Mouse (Mus musculus): ENCODE results near the gene Col28a1. TPM values are rescaled to one million over a fixed set of nuclear protein-coding genes. Genes with fewer than 3 reads are reported as not detected.

The Col28a1 gene
- polyA plus RNA-seq, 1 experiment from 2014 or later = 0.32 TPM

- peaks cover 14% of the 10 kb centered on the region for H3K4me1 ChIP-seq (ENCODE audit: insufficient read depth, low read length)
- H3K36me3 ChIP-seq (ENCODE audit: insufficient read depth, low read length) = no peaks in the 10 kb centered on the region
- H3K4me2 ChIP-seq (replicated peaks; ENCODE audit: low read depth, low read length) = peak overlapping the region; percentile 15; the same call in 1 of the 2 replicates
- no peak overlapping the region for H3K9ac ChIP-seq (replicated peaks; ENCODE audit: low read length)
- no peak overlapping the region for H3K4me3 ChIP-seq (ENCODE audit: low read length)
- no peak overlapping the region for H3K27ac ChIP-seq (ENCODE audit: low read length)
- no peaks in the 10 kb centered on the region for H3K27me3 ChIP-seq (ENCODE audit: insufficient read depth, low read length)
- peak; percentile 91 for ATAC-seq (ENCODE audit: low FRiP score, low TSS enrichment)
- H3K9me3 ChIP-seq (ENCODE audit: low read length) = no peaks in the 10 kb centered on the region
- WGBS = 17% methylated on average over 11 of the region's 11 CpGs
Measured at GRCm38 (mm10) chr6:7965833-7966522, 226.4 kb downstream of the Col28a1 start.

GRCm38 (mm10) chr6:7962749-7963148 lies 229.7 kb downstream of the Col28a1 start:
- Histone ChIP-seq H3K9ac (replicated peaks; ENCODE audit: low read length) (no peak overlapping the region), H3K36me3 (ENCODE audit: insufficient read depth, low read length) (no peaks in the 10 kb centered on the region), H3K4me3 (ENCODE audit: low read length) (no peak overlapping the region), H3K4me1 (ENCODE audit: insufficient read depth, low read length) (peaks cover 14% of the 10 kb centered on the region), H3K4me2 (replicated peaks; ENCODE audit: low read depth, low read length) (no peak overlapping the region), H3K27me3 (ENCODE audit: insufficient read depth, low read length) (no peaks in the 10 kb centered on the region), H3K27ac (ENCODE audit: low read length) (no peak overlapping the region), H3K9me3 (ENCODE audit: low read length) (no peaks in the 10 kb centered on the region)
- 86% methylated on average over 7 of the region's 7 CpGs for WGBS
- no peak for ATAC-seq (ENCODE audit: low FRiP score, low TSS enrichment)

- no peaks in the 10 kb centered on the region for H3K27me3 ChIP-seq (ENCODE audit: insufficient read depth, low read length)
- no peak for ATAC-seq (ENCODE audit: low FRiP score, low TSS enrichment)
- H3K4me1 ChIP-seq (ENCODE audit: insufficient read depth, low read length) = no peaks in the 10 kb centered on the region
- WGBS = 64% methylated on average over 2 of the region's 2 CpGs
- no peaks in the 10 kb centered on the region for H3K9me3 ChIP-seq (ENCODE audit: low read length)
- no peak overlapping the region for H3K4me2 ChIP-seq (replicated peaks; ENCODE audit: low read depth, low read length)
- H3K4me3 ChIP-seq (ENCODE audit: low read length) = no peak overlapping the region
- no peak overlapping the region for H3K9ac ChIP-seq (replicated peaks; ENCODE audit: low read length)
- H3K36me3 ChIP-seq (ENCODE audit: insufficient read depth, low read length) = no peaks in the 10 kb centered on the region
- no peak overlapping the region for H3K27ac ChIP-seq (ENCODE audit: low read length)
Measured at GRCm38 (mm10) chr6:7952208-7952607, 240.2 kb downstream of the Col28a1 start.

- no peaks in the 10 kb centered on the region for H3K9me3 ChIP-seq (ENCODE audit: low read length)
- no peaks in the 10 kb centered on the region for H3K27me3 ChIP-seq (ENCODE audit: insufficient read depth, low read length)
- no peak for ATAC-seq (ENCODE audit: low FRiP score, low TSS enrichment)
- no peak overlapping the region for H3K9ac ChIP-seq (replicated peaks; ENCODE audit: low read length)
- H3K36me3 ChIP-seq (ENCODE audit: insufficient read depth, low read length) = no peaks in the 10 kb centered on the region
- no peaks in the 10 kb centered on the region for H3K4me1 ChIP-seq (ENCODE audit: insufficient read depth, low read length)
- H3K4me3 ChIP-seq (ENCODE audit: low read length) = no peak overlapping the region
- no peak overlapping the region for H3K4me2 ChIP-seq (replicated peaks; ENCODE audit: low read depth, low read length)
- H3K27ac ChIP-seq (ENCODE audit: low read length) = no peak overlapping the region
Measured at GRCm38 (mm10) chr6:7951778-7952177, 240.6 kb downstream of the Col28a1 start.

Other genes starting within 250 kb of the Col28a1 start
- gene Mios, start 16.6 kb upstream of the Col28a1 start, polyA plus RNA-seq (2015; fragmentation: Nextera tagmentation; extraction: Ambion mirVana) = 24.0 and 24.4 TPM in 2 replicates
- 135 and 149 TPM in 2 replicates for gene Rpa3, start 66.6 kb upstream of the Col28a1 start, polyA plus RNA-seq (2015; fragmentation: Nextera tagmentation; extraction: Ambion mirVana)
- 25.5 and 27.4 TPM in 2 replicates for gene Umad1, start 66.7 kb upstream of the Col28a1 start, polyA plus RNA-seq (2015; fragmentation: Nextera tagmentation; extraction: Ambion mirVana)
- 13.3 and 14.7 TPM in 2 replicates for gene Gm45062, start 66.8 kb upstream of the Col28a1 start, polyA plus RNA-seq (2015; fragmentation: Nextera tagmentation; extraction: Ambion mirVana)

Measured in kidney, embryonic 16.5 days (tissue).